Mouse (Mus musculus) thymus, adult 2 months (tissue): ENCODE data around the gene Per3.

Experiments used
- CTCF ChIP-seq: fragments of 200-500 bp; IDR thresholded peaks from 2 replicates; pipeline ENCODE4 v1.5.1; 2012; ENCODE audit warnings: mild to moderate bottlenecking, control low read depth, low read length, moderate library complexity, borderline replicate concordance; ENCODE audit not compliant: control insufficient read depth, poor library complexity, insufficient read depth; ENCODE audit errors: extremely low read depth
- POLR2A ChIP-seq: fragments of 200-500 bp; IDR thresholded peaks from 2 replicates; pipeline ENCODE4 v1.6.1; 2012; ENCODE audit warnings: mild to moderate bottlenecking, low read length, control low read depth, moderate library complexity; ENCODE audit not compliant: control insufficient read depth, poor library complexity, insufficient read depth; ENCODE audit errors: extremely low read depth

DNA sequence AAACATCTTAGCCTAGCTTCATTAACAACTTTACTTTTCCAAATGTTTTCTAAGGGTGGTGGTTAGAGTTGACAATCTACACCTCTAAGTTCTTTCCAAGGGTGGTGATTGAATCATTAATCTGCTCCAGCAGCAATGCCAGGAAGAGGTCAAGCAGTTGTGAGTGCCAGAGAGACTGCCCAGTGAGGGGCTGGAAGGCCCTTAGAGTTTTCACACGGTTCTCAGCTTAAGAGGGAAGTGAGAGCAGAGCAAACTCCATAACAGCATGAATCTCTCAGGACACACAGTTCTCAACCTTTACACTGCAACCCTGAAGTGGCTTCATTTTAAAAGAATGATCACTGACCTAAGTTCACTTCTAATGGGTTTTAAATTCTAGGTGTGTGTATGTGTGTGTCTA is 69.3 kb downstream of the Per3 start:
- TF ChIP-seq POLR2A (no peak), CTCF (no peak)
